In the genomic region with DNA sequence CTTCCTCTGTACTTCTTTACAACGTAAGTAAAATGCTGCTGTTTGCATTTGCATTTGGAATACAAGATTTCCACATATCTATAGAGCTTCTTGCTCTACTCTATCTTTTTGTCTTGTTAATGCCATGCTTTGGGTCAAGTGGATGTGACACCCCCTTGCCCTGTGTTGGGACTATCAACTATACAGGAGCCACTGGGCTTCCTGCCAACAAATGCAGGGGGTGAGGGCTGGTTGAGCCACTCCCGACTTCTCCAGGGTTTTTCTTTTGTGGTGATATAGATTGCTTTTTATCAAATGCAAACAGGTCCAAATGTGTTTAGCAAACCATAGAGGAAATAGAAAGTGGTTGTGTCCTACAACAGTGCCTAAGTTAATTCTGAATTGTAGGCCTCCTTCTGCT, we compare ENCODE assay signal across 22 mouse cellular contexts.
DNase-seq lines count a peak whose midpoint lies in the region; ATAC-seq lines count a peak whose summit lies in the region.
"Had no signal": no experiment of that assay in that cellular context is flagged by ENCODE, and none has a peak within 500 bp of the region (broad histone marks: within the 10 kb centered on the region; RNA-seq: fewer than 3 reads in every experiment).

No protein-coding gene starts in this region.

- WGBS in heart, embryonic 15.5 days: 40% methylated on average over 2 of the region's 2 CpGs
- 63% methylated on average over 2 of the region's 2 CpGs for WGBS in stomach, embryonic 15.5 days

- H3K27ac ChIP-seq in heart, embryonic 15.5 days: peak overlapping the region; percentile 67
- no peak overlapping the region for H3K27ac ChIP-seq in stomach, embryonic 15.5 days
- H3K27ac ChIP-seq: embryonic facial prominence, embryonic 12.5 days; forebrain, embryonic 15.5 days; hindbrain, embryonic 15.5 days; intestine, embryonic 15.5 days; limb, embryonic 13.5 days; liver, embryonic 14.5 days; lung, embryonic 15.5 days; neural tube, embryonic 15.5 days had no signal

- H3K9ac ChIP-seq in heart, embryonic 15.5 days: no peak overlapping the region
- no peak overlapping the region for H3K9ac ChIP-seq in stomach, embryonic 15.5 days
- H3K9ac ChIP-seq: embryonic facial prominence, embryonic 12.5 days; forebrain, embryonic 15.5 days; hindbrain, embryonic 15.5 days; intestine, embryonic 15.5 days; limb, embryonic 13.5 days; liver, embryonic 14.5 days; lung, embryonic 15.5 days; neural tube, embryonic 15.5 days had no signal

- H3K4me1 ChIP-seq in heart, embryonic 15.5 days (replicated peaks): 0 out of 2 replicates have a peak, but pooled peaks cover 6% of the 10 kb centered on the region
- no peaks in the 10 kb centered on the region for H3K4me1 ChIP-seq in stomach, embryonic 15.5 days
- H3K4me1 ChIP-seq: embryonic facial prominence, embryonic 12.5 days; forebrain, embryonic 15.5 days; hindbrain, embryonic 15.5 days; intestine, embryonic 15.5 days; limb, embryonic 13.5 days; lung, embryonic 15.5 days; neural tube, embryonic 15.5 days had no signal

- DNase-seq in gastrocnemius, postnatal 10 days: peak; percentile 7
- no peak for DNase-seq in gastrocnemius, postnatal 36 days
- DNase-seq in heart, adult 18-20 months: no peak
- peak; percentile 8 for DNase-seq in MEL-GATA-1-ER (ENCODE audit: extremely low read depth, low read depth)
- DNase-seq in spleen, postnatal 10 days (ENCODE audit: low spot score in 2 of 2): no peak
- DNase-seq in left cerebral cortex, postnatal 36 days (ENCODE audit: low spot score in 2 of 2): no peak
- DNase-seq: adrenal gland, adult 2 months; cerebellum, adult 8-10 months; lung, postnatal 4 days; thymus, postnatal 36 days had no signal

- ATAC-seq in heart, embryonic 15.5 days (replicated peaks; ENCODE audit: insufficient number of reproducible peaks, insufficient read depth, low FRiP score, low read depth): peak; percentile 53
- ATAC-seq in stomach, embryonic 15.5 days (ENCODE audit: insufficient read depth, low FRiP score, low read depth): peak; percentile 84
- ATAC-seq: forebrain, embryonic 15.5 days; intestine, embryonic 15.5 days; midbrain, embryonic 16.5 days had no signal

- H3K4me2 ChIP-seq in heart, embryonic 15.5 days: no peak overlapping the region
- H3K4me2 ChIP-seq in stomach, embryonic 15.5 days: no peak overlapping the region
- H3K4me2 ChIP-seq: embryonic facial prominence, embryonic 12.5 days; forebrain, embryonic 15.5 days; hindbrain, embryonic 15.5 days; intestine, embryonic 15.5 days; limb, embryonic 13.5 days; lung, embryonic 15.5 days; neural tube, embryonic 15.5 days had no signal

- no peaks in the 10 kb centered on the region for H3K36me3 ChIP-seq in heart, embryonic 15.5 days
- H3K36me3 ChIP-seq in stomach, embryonic 15.5 days: no peaks in the 10 kb centered on the region
- H3K36me3 ChIP-seq: embryonic facial prominence, embryonic 12.5 days; forebrain, embryonic 15.5 days; hindbrain, embryonic 15.5 days; intestine, embryonic 15.5 days; limb, embryonic 13.5 days; lung, embryonic 15.5 days; neural tube, embryonic 15.5 days had no signal

- no peak overlapping the region for H3K4me3 ChIP-seq in heart, embryonic 15.5 days
- no peak overlapping the region for H3K4me3 ChIP-seq in stomach, embryonic 15.5 days (replicated peaks)
- H3K4me3 ChIP-seq: embryonic facial prominence, embryonic 12.5 days; erythroblast, embryonic 14.5 days; forebrain, embryonic 15.5 days; hindbrain, embryonic 15.5 days; intestine, embryonic 15.5 days; limb, embryonic 13.5 days; lung, embryonic 15.5 days; neural tube, embryonic 15.5 days had no signal

- H3K9me3 ChIP-seq in heart, embryonic 15.5 days (replicated peaks): no peaks in the 10 kb centered on the region
- no peaks in the 10 kb centered on the region for H3K9me3 ChIP-seq in stomach, embryonic 15.5 days
- H3K9me3 ChIP-seq: embryonic facial prominence, embryonic 12.5 days; forebrain, embryonic 15.5 days; hindbrain, embryonic 15.5 days; intestine, embryonic 15.5 days; limb, embryonic 13.5 days; lung, embryonic 15.5 days; neural tube, embryonic 15.5 days had no signal

- intact Hi-C loops in gastrocnemius, postnatal 36 days (cut with DNase I): no loop called here
- intact Hi-C loops in left cerebral cortex, postnatal 36 days (cut with DNase I): no loop called here

- H3K27me3 ChIP-seq in heart, embryonic 15.5 days: no peaks in the 10 kb centered on the region
- no peaks in the 10 kb centered on the region for H3K27me3 ChIP-seq in stomach, embryonic 15.5 days (replicated peaks)
- H3K27me3 ChIP-seq: embryonic facial prominence, embryonic 12.5 days; forebrain, embryonic 15.5 days; hindbrain, embryonic 15.5 days; intestine, embryonic 15.5 days; limb, embryonic 13.5 days; lung, embryonic 15.5 days; neural tube, embryonic 15.5 days had no signal

Comparison
In these comparisons a context has a peak if more than half of its experiments do, and no peak if none do; other contexts are left out.
1. DNase-seq: peak in gastrocnemius, postnatal 10 days (single experiment) and MEL-GATA-1-ER (single experiment); none in gastrocnemius, postnatal 36 days (0 of 2), heart, adult 18-20 months (0 of 2), spleen, postnatal 10 days (0 of 2) and left cerebral cortex, postnatal 36 days (0 of 2).